Mouse (Mus musculus) brown adipose tissue, adult 24 weeks (tissue): ENCODE measurements at regions not wholly inside any gene's neighbourhood (a gene's known extent, or its start where the extent isn't known, plus 50 kb on each side); places are given as distances from the start of the nearest gene placed in this dataset.

ENCODE experiments used
- H3K27ac ChIP-seq: fragments of 200-500 bp; replicated peaks from 2 replicates; pipeline ENCODE4 v1.5.1; 2012; ENCODE audit warnings: low read depth, mild to moderate bottlenecking, low read length
- H3K4me1 ChIP-seq: fragments of 200-500 bp; 2 replicates; pipeline ENCODE4 v1.6.1; 2012; ENCODE audit warnings: low read length, mixed read lengths; ENCODE audit not compliant: control insufficient read depth, insufficient read depth, insufficient read length
- H3K4me3 ChIP-seq: fragments of 200-500 bp; 2 replicates; pipeline ENCODE4 v1.5.1; 2012; ENCODE audit warnings: low read depth, mild to moderate bottlenecking, low read length, moderate library complexity; ENCODE audit not compliant: insufficient read depth

- H3K27ac ChIP-seq = no peak overlapping the region
- H3K4me1 ChIP-seq = no peaks in the 10 kb centered on the region
- no peak overlapping the region for H3K4me3 ChIP-seq
Measured at GRCm38 (mm10) chr1:138427416-138427815, 153.9 kb downstream of the Atp6v1g3 start.
